ENCODE assay signal across 18 mouse cellular contexts in genomic region chr11:22741998-22742626, GRCm38 (mm10).
DNase-seq lines count a peak whose midpoint lies in the region; ATAC-seq and TF ChIP-seq lines count a peak whose summit lies in the region.
"Had no signal": no experiment of that assay in that cellular context is flagged by ENCODE, and none has a peak within 500 bp of the region (broad histone marks: within the 10 kb centered on the region; RNA-seq: fewer than 3 reads in every experiment).

No protein-coding gene starts in this region.

- peak; percentile 22 for DNase-seq in embryo, embryonic 10 days (ENCODE audit: low spot score)
- DNase-seq in embryo, embryonic 9.5 days (ENCODE audit: extremely low spot score): no peak
- DNase-seq in midbrain, embryonic 11.5 days (ENCODE audit: low spot score, missing footprints): peak; percentile 86
- DNase-seq in midbrain, postnatal 0 days (ENCODE audit: low spot score): no peak
- DNase-seq in heart, adult 9 months (ENCODE audit: low spot score in 2 of 2): no peak
- DNase-seq in heart, adult 2 months: no peak
- DNase-seq: adrenal gland, adult 8-10 months; cerebellum, adult 11 months; cerebellum, postnatal 25 days; kidney, adult 8-10 months; layer of hippocampus, postnatal 36 days; thymus, postnatal 4 days had no signal

- no peaks in the 10 kb centered on the region for H3K27me3 ChIP-seq in midbrain, embryonic 11.5 days (ENCODE audit: control insufficient read depth, insufficient read depth, low read length)
- H3K27me3 ChIP-seq in midbrain, postnatal 0 days (ENCODE audit: insufficient read depth, low read length): no peaks in the 10 kb centered on the region
- peaks cover 15% of the 10 kb centered on the region; the same call in 1 of the 2 replicates for H3K27me3 ChIP-seq in midbrain, embryonic 12.5 days
- no peaks in the 10 kb centered on the region for H3K27me3 ChIP-seq in heart, adult 2 months (ENCODE audit: control insufficient read depth, insufficient read depth, low read length)
- H3K27me3 ChIP-seq: heart, embryonic 15.5 days; limb, embryonic 15.5 days; neural tube, embryonic 12.5 days had no signal

- H3K4me2 ChIP-seq in midbrain, embryonic 11.5 days: no peak overlapping the region
- H3K4me2 ChIP-seq in midbrain, postnatal 0 days (ENCODE audit: low read depth, low read length, poor library complexity, severe bottlenecking): no peak overlapping the region
- H3K4me2 ChIP-seq in midbrain, embryonic 12.5 days (replicated peaks): no peak overlapping the region; the same call in 1 of the 2 replicates
- H3K4me2 ChIP-seq: heart, embryonic 15.5 days; limb, embryonic 15.5 days; neural tube, embryonic 12.5 days had no signal

- peak; percentile 77 for ATAC-seq in midbrain, embryonic 11.5 days (ENCODE audit: low FRiP score)
- no peak for ATAC-seq in midbrain, postnatal 0 days (ENCODE audit: low FRiP score)
- ATAC-seq in midbrain, embryonic 12.5 days (ENCODE audit: low FRiP score, low read depth): peak; percentile 63
- ATAC-seq in monocyte, adult 5-6 weeks (replicated peaks; ENCODE audit: insufficient number of reproducible peaks, low FRiP score, low TSS enrichment, poor library complexity, severe bottlenecking): no peak
- ATAC-seq: CD4-positive, CD25-positive, alpha-beta regulatory T cell, adult 4 months had no signal

- intact Hi-C loops in heart, adult 2 months (cut with DNase I): no loop called here

- H3K9me3 ChIP-seq in midbrain, embryonic 11.5 days (ENCODE audit: control insufficient read depth, low read length): peaks cover 4% of the 10 kb centered on the region; the same call in 1 of the 2 replicates
- 0 out of 2 replicates have a peak, but pooled peaks cover 4% of the 10 kb centered on the region for H3K9me3 ChIP-seq in midbrain, postnatal 0 days (ENCODE audit: low read length)
- H3K9me3 ChIP-seq in midbrain, embryonic 12.5 days: peaks cover 7% of the 10 kb centered on the region; the same call in 1 of the 2 replicates
- H3K9me3 ChIP-seq: heart, embryonic 15.5 days; limb, embryonic 15.5 days had no signal

- no peaks in the 10 kb centered on the region for H3K79me2 ChIP-seq in heart, adult 2 months (replicated peaks; ENCODE audit: control insufficient read depth, insufficient read depth, low read length)

- no peak overlapping the region for H3K9ac ChIP-seq in midbrain, embryonic 11.5 days (ENCODE audit: low read length)
- H3K9ac ChIP-seq in midbrain, postnatal 0 days (replicated peaks; ENCODE audit: low read length, poor library complexity, severe bottlenecking): no peak overlapping the region
- H3K9ac ChIP-seq in midbrain, embryonic 12.5 days (replicated peaks): no peak overlapping the region
- H3K9ac ChIP-seq in heart, adult 2 months (ENCODE audit: low read depth, low read length): no peak overlapping the region
- H3K9ac ChIP-seq: heart, embryonic 15.5 days; limb, embryonic 15.5 days; neural tube, embryonic 12.5 days had no signal

- 18% methylated on average over 7 of the region's 7 CpGs for WGBS in midbrain, embryonic 11.5 days
- 20% methylated on average over 7 of the region's 7 CpGs for WGBS in midbrain, postnatal 0 days
- 8% methylated on average over 7 of the region's 7 CpGs for WGBS in midbrain, embryonic 12.5 days
- 82% methylated on average over 7 of the region's 7 CpGs for WGBS in heart, adult 2 months

- TF ChIP-seq POLR2A in heart, adult 2 months (IDR thresholded peaks at IDR 0.05; ENCODE audit: insufficient read depth, low read depth, low read length): no peak

- H3K27ac ChIP-seq in midbrain, embryonic 11.5 days (ENCODE audit: low read depth, low read length): peak overlapping the region; percentile 12; the same call in 1 of the 2 replicates
- no peak overlapping the region for H3K27ac ChIP-seq in midbrain, postnatal 0 days (ENCODE audit: low read depth, low read length)
- 0 out of 2 replicates have a peak overlapping the region, but pooled peaks have one; percentile 0 for H3K27ac ChIP-seq in midbrain, embryonic 12.5 days (replicated peaks)
- no peak overlapping the region for H3K27ac ChIP-seq in heart, adult 2 months
- H3K27ac ChIP-seq: heart, embryonic 15.5 days; limb, embryonic 15.5 days; neural tube, embryonic 12.5 days had no signal

- H3K4me3 ChIP-seq in midbrain, embryonic 11.5 days (ENCODE audit: low read depth, low read length): no peak overlapping the region
- H3K4me3 ChIP-seq in midbrain, postnatal 0 days (ENCODE audit: low read depth, low read length): no peak overlapping the region
- no peak overlapping the region for H3K4me3 ChIP-seq in midbrain, embryonic 12.5 days
- H3K4me3 ChIP-seq in heart, adult 2 months: no peak overlapping the region
- H3K4me3 ChIP-seq: heart, embryonic 15.5 days; limb, embryonic 15.5 days; neural tube, embryonic 12.5 days had no signal

- H3K4me1 ChIP-seq in midbrain, embryonic 11.5 days (ENCODE audit: control insufficient read depth, insufficient read depth, low read length): peaks cover 6% of the 10 kb centered on the region; the same call in 1 of the 2 replicates
- no peaks in the 10 kb centered on the region for H3K4me1 ChIP-seq in midbrain, postnatal 0 days (ENCODE audit: insufficient read depth, low read length)
- H3K4me1 ChIP-seq in midbrain, embryonic 12.5 days: peaks cover 13% of the 10 kb centered on the region
- H3K4me1 ChIP-seq in heart, adult 2 months (ENCODE audit: control insufficient read depth, insufficient read depth, low read length): peaks cover 1% of the 10 kb centered on the region
- H3K4me1 ChIP-seq: heart, embryonic 15.5 days; limb, embryonic 15.5 days; neural tube, embryonic 12.5 days had no signal

- H3K36me3 ChIP-seq in midbrain, embryonic 11.5 days (ENCODE audit: control insufficient read depth, insufficient read depth, low read length): no peaks in the 10 kb centered on the region
- no peaks in the 10 kb centered on the region for H3K36me3 ChIP-seq in midbrain, postnatal 0 days (ENCODE audit: insufficient read depth, low read length)
- no peaks in the 10 kb centered on the region for H3K36me3 ChIP-seq in midbrain, embryonic 12.5 days
- H3K36me3 ChIP-seq in heart, adult 2 months (ENCODE audit: control insufficient read depth, insufficient read depth, low read length): no peaks in the 10 kb centered on the region
- H3K36me3 ChIP-seq: heart, embryonic 15.5 days; limb, embryonic 15.5 days; neural tube, embryonic 12.5 days had no signal

- TF ChIP-seq EP300 in heart, adult 2 months (IDR thresholded peaks at IDR 0.05; ENCODE audit: insufficient read depth, low read depth, low read length): no peak

- TF ChIP-seq CTCF in midbrain, postnatal 0 days (IDR thresholded peaks at IDR 0.05): no peak
- no peak for TF ChIP-seq CTCF in heart, adult 2 months (IDR thresholded peaks at IDR 0.05)

Comparison
In these comparisons a context has a peak if more than half of its experiments do, and no peak if none do; other contexts are left out.
1. DNase-seq: peak in embryo, embryonic 10 days (single experiment) and midbrain, embryonic 11.5 days (single experiment); none in embryo, embryonic 9.5 days (single experiment), midbrain, postnatal 0 days (single experiment), heart, adult 9 months (0 of 2) and heart, adult 2 months (0 of 2).
2. ATAC-seq: peak in midbrain, embryonic 11.5 days (single experiment) and midbrain, embryonic 12.5 days (single experiment); none in midbrain, postnatal 0 days (single experiment) and monocyte, adult 5-6 weeks (single experiment).
3. H3K27ac ChIP-seq: peak in midbrain, embryonic 11.5 days (single experiment) and midbrain, embryonic 12.5 days (single experiment); none in midbrain, postnatal 0 days (single experiment) and heart, adult 2 months (single experiment).